Mouse (Mus musculus): Measurements from ENCODE around the gene Emid1.

The Emid1 gene

DNA sequence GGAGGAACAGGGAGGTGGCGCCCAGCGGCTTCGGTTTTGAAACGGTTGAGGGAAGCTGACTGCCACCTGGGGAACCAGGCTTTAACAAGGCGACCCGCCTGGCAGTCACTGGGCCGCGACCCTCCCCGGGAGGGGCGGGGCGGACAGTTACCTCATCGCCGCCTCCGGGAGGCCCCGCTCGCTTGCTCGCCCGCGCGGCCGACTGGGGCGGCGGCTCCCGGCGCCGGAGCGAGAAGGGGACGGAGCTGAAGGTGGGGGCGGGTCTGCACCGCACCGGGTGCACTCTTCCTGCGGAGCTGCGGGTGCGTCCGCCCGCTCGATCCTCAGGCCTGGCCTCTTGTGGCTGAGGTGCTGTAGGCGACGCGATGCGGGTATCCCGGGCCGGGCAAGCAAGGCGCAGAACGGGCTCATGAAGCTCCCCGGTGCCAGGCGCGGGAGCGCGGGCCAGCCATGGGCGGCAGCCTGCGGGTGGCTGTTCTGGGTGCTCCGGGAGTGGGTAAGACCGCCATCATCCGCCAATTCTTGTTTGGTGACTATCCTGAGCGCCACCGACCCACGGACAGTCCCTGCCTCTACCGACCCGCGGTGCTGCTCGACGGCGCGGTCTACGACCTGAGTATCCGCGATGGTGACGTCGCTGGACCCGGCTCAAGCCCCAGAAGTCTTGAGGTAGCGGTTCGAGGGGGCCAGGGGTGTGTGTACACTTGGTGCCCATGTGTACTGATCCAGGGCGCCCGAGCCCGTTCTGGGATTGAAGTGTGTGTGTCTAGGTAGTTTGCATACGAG is 94.0 kb downstream of the Emid1 start, which contains the start of gene Rasl10a:
Gene Rasl10a (plus strand): TSS at position 273 of the 786 bp plus-strand sequence.
- TF ChIP-seq NANOG (IDR thresholded peaks at IDR 0.05; ENCODE audit: borderline replicate concordance, low read length) (no peak), POU5F1 (IDR thresholded peaks at IDR 0.05; ENCODE audit: borderline replicate concordance, low read length) (no peak), CTCF (conservative IDR thresholded peaks at IDR 0.05; ENCODE audit: low read length) (no peak)
- H3K9me3 ChIP-seq (ENCODE audit: low read length): no peaks in the 10 kb centered on the region
- peaks cover 20% of the 10 kb centered on the region for H3K36me3 ChIP-seq (ENCODE audit: insufficient read depth, low read length)
- peaks cover 75% of the 10 kb centered on the region for H3K27me3 ChIP-seq (ENCODE audit: insufficient read depth, low read length)
- peaks cover 89% of the 10 kb centered on the region for H3K4me1 ChIP-seq (replicated peaks; ENCODE audit: low read depth, low read length)
- H3K4me3 ChIP-seq (replicated peaks; ENCODE audit: low read length): peak within 1 kb of the TSS; percentile 77

- peak overlapping the region; percentile 77 for H3K4me3 ChIP-seq (replicated peaks; ENCODE audit: low read length)
- peaks cover 14% of the 10 kb centered on the region for H3K36me3 ChIP-seq (ENCODE audit: insufficient read depth, low read length)
- peaks cover 89% of the 10 kb centered on the region for H3K4me1 ChIP-seq (replicated peaks; ENCODE audit: low read depth, low read length)
- no peaks in the 10 kb centered on the region for H3K9me3 ChIP-seq (ENCODE audit: low read length)
- no peak for TF ChIP-seq NANOG (IDR thresholded peaks at IDR 0.05; ENCODE audit: borderline replicate concordance, low read length)
- TF ChIP-seq POU5F1 (IDR thresholded peaks at IDR 0.05; ENCODE audit: borderline replicate concordance, low read length): no peak
- H3K27me3 ChIP-seq (ENCODE audit: insufficient read depth, low read length): peaks cover 69% of the 10 kb centered on the region
Observed at GRCm38 (mm10) chr11:5057541-5057855, 94.6 kb downstream of the Emid1 start.

- peaks cover 89% of the 10 kb centered on the region for H3K4me1 ChIP-seq (replicated peaks; ENCODE audit: low read depth, low read length)
- no peaks in the 10 kb centered on the region for H3K9me3 ChIP-seq (ENCODE audit: low read length)
- H3K36me3 ChIP-seq (ENCODE audit: insufficient read depth, low read length): peaks cover 10% of the 10 kb centered on the region
- peaks cover 65% of the 10 kb centered on the region for H3K27me3 ChIP-seq (ENCODE audit: insufficient read depth, low read length)
- TF ChIP-seq POU5F1 (IDR thresholded peaks at IDR 0.05; ENCODE audit: borderline replicate concordance, low read length) (no peak), CTCF (conservative IDR thresholded peaks at IDR 0.05; ENCODE audit: low read length) (no peak), NANOG (IDR thresholded peaks at IDR 0.05; ENCODE audit: borderline replicate concordance, low read length) (no peak)
- peak overlapping the region; percentile 77 for H3K4me3 ChIP-seq (replicated peaks; ENCODE audit: low read length)
Observed at GRCm38 (mm10) chr11:5057064-5057463, 95.0 kb downstream of the Emid1 start.
